Mouse (Mus musculus) splenic B cell, adult 2 months (primary cell): ENCODE measurements around the gene Timd4.

Experiments
- DNase-seq: peaks from one replicate; pipeline ENCODE4 v3.0.0-alpha.2; 2011; ENCODE audit warnings: low read depth, low spot score
- H3K27me3 ChIP-seq: 2 replicates; pipeline ENCODE4 v1.6.1; 2012; ENCODE audit warnings: mild to moderate bottlenecking, low read length, moderate library complexity, mixed read lengths; ENCODE audit not compliant: control insufficient read depth, poor library complexity, insufficient read depth, severe bottlenecking
- H3K36me3 ChIP-seq: 2 replicates; pipeline ENCODE4 v1.6.1; 2012; ENCODE audit warnings: mild to moderate bottlenecking, low read length, moderate library complexity, mixed read lengths; ENCODE audit not compliant: control insufficient read depth, poor library complexity, insufficient read depth, severe bottlenecking

Timd4 gene

GRCm38 (mm10) chr11:46882456-46882855, 71.9 kb downstream of the Timd4 start:
- DNase-seq, result no peak
- no peaks in the 10 kb centered on the region for H3K27me3 ChIP-seq
- no peaks in the 10 kb centered on the region for H3K36me3 ChIP-seq

GRCm38 (mm10) chr11:46889093-46889492, 78.5 kb downstream of the Timd4 start:
- H3K27me3 ChIP-seq, result no peaks in the 10 kb centered on the region
- DNase-seq, result no peak
- no peaks in the 10 kb centered on the region for H3K36me3 ChIP-seq
